Mouse (Mus musculus) thymus, adult 2 months (tissue): ENCODE measurements around the gene Pik3ap1.

ENCODE experiments used
- CTCF ChIP-seq: fragments of 200-500 bp; IDR thresholded peaks from 2 replicates; pipeline ENCODE4 v1.5.1; 2012; ENCODE audit warnings: mild to moderate bottlenecking, control low read depth, low read length, moderate library complexity, borderline replicate concordance; ENCODE audit not compliant: control insufficient read depth, poor library complexity, insufficient read depth; ENCODE audit errors: extremely low read depth
- POLR2A ChIP-seq: fragments of 200-500 bp; IDR thresholded peaks from 2 replicates; pipeline ENCODE4 v1.6.1; 2012; ENCODE audit warnings: mild to moderate bottlenecking, low read length, control low read depth, moderate library complexity; ENCODE audit not compliant: control insufficient read depth, poor library complexity, insufficient read depth; ENCODE audit errors: extremely low read depth

DNA sequence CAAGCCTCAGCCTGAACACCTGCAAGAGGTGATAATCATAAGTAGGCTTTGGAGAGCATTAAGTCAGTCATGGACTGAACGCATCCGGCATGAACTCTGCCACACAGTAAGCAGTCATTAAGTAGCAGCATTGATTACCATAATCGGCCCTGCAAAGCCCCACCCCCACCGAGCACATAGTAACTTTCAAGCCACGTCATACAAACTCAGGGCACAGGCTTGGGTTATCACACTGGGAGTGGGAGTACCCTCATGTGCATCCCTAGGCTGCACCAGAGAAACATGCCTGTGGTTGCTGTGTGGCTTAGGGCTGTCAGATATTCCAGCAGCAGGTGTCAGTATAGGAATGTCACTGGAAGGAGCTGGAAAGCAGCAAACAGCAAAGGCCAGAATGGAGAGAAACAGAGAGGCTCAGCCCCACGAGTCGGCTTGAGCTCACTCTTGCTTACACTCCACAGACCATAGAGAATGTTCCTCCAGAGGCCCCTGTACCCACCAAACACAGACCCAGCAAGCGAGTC lies 105.1 kb downstream of the Pik3ap1 start:
- TF ChIP-seq CTCF: no peak
- TF ChIP-seq POLR2A: no peak
